Mouse (Mus musculus) ES-Bruce4 (cell line): Measurements from ENCODE around the gene Grip1. TPM values are rescaled to one million over a fixed set of nuclear protein-coding genes. Genes with fewer than 3 reads are reported as not detected.

Experiments
- H3K27ac ChIP-seq: 2 replicates; pipeline ENCODE4 v1.5.1; 2012; ENCODE audit warnings: low read length, inconsistent platforms; ENCODE audit not compliant: insufficient read depth
- H3K27me3 ChIP-seq: 2 replicates; pipeline ENCODE4 v1.6.1; 2012; ENCODE audit warnings: mild to moderate bottlenecking, low read length, inconsistent platforms; ENCODE audit not compliant: control insufficient read depth, poor library complexity, insufficient read depth, severe bottlenecking
- H3K36me3 ChIP-seq: 2 replicates; pipeline ENCODE4 v1.6.1; 2012; ENCODE audit warnings: inconsistent platforms, mild to moderate bottlenecking, low read length, moderate library complexity; ENCODE audit not compliant: control insufficient read depth, poor library complexity, insufficient read depth, severe bottlenecking
- H3K4me1 ChIP-seq: one replicate; pipeline ENCODE4 v1.8.1; 2011; ENCODE audit warnings: low read length; ENCODE audit not compliant: control insufficient read depth, insufficient read depth
- H3K4me3 ChIP-seq: 2 replicates; pipeline ENCODE4 v1.5.1; 2011; ENCODE audit warnings: low read depth, mild to moderate bottlenecking, low read length
- H3K9ac ChIP-seq: 2 replicates; pipeline ENCODE4 v1.6.1; 2012; ENCODE audit warnings: low read depth, mild to moderate bottlenecking, inconsistent platforms; ENCODE audit not compliant: poor library complexity, severe bottlenecking
- H3K9me3 ChIP-seq: replicated peaks from 2 replicates; pipeline ENCODE4 v1.6.1; 2012; ENCODE audit warnings: mild to moderate bottlenecking, low read length, inconsistent platforms; ENCODE audit not compliant: control insufficient read depth, poor library complexity, insufficient read depth, severe bottlenecking
- CTCF ChIP-seq: IDR thresholded peaks from one replicate; pipeline ENCODE4 v1.8.1; 2011; ENCODE audit warnings: low read depth, low read length
- EP300 ChIP-seq: IDR thresholded peaks from 2 replicates; pipeline ENCODE4 v1.6.1; 2011; ENCODE audit warnings: low read depth, low read length; ENCODE audit not compliant: insufficient read depth
- POLR2A ChIP-seq: IDR thresholded peaks from one replicate; pipeline ENCODE4 v1.8.1; 2011; ENCODE audit warnings: low read length; ENCODE audit not compliant: insufficient read depth
- polyA plus RNA-seq: library from polyadenylated mRNA; stranded (reverse); fragments of >200 nt; gene quantifications from 2 replicates; pipeline ENCODE4 v1.2.4, GENCODE M21; 2011; ENCODE audit warnings: low read depth; ENCODE audit not compliant: missing spikeins, insufficient read depth, insufficient read length

Gene Grip1
- polyA plus RNA-seq, 1 experiment: 10.3 TPM

DNA sequence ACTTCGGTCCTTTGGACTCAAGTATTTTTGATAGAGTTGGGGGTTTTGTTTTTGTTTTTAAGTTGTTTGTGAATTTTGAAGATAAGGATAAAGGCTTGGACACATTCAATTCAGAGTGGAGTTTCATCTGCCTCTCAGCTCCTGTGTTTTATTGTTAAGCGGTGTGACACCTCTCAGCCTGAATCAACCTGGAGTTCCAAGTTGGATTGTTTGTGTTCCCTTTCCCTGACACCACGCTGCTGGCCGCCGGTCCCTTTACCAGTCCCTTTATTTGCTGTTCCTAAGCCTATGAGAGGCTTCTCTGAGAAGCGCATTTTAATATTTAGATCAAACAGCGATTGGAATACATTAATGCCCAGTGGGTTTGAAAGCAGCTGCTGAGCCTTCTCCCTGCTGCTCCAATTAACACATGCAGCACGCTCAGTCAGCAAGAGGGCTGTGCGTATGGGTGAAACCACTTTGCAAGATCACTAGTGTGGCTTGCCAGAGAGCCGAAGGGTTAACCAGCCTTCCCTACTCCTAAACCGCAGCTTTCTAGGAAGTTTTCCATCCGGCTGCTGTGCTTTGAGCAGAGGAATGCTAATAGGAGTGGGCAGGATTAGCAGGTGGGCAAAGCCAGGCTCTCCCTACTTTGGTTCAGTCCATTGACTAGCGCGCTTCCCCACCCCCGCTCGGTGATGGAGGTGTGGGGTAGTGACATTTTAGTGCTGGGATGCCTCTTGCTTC is 237.9 kb downstream of the Grip1 start:
- H3K9me3 ChIP-seq: no peaks in the 10 kb centered on the region
- H3K27me3 ChIP-seq: no peaks in the 10 kb centered on the region
- no peaks in the 10 kb centered on the region for H3K36me3 ChIP-seq
- no peaks in the 10 kb centered on the region for H3K4me1 ChIP-seq
- peak overlapping the region; percentile 14 for H3K4me3 ChIP-seq
- H3K9ac ChIP-seq: no peak overlapping the region
- H3K27ac ChIP-seq: no peak overlapping the region
- no peak for TF ChIP-seq POLR2A
- no peak for TF ChIP-seq CTCF

- Histone ChIP-seq H3K4me3 (0 out of 2 replicates have a peak overlapping the region, but pooled peaks have one; percentile 29), H3K27me3 (no peaks in the 10 kb centered on the region), H3K4me1 (no peaks in the 10 kb centered on the region), H3K27ac (no peak overlapping the region), H3K36me3 (no peaks in the 10 kb centered on the region), H3K9ac (no peak overlapping the region), H3K9me3 (no peaks in the 10 kb centered on the region)
- TF ChIP-seq EP300 (no peak), CTCF (no peak), POLR2A (no peak)
Measured at GRCm38 (mm10) chr10:119692284-119692890, 238.8 kb downstream of the Grip1 start.

DNA sequence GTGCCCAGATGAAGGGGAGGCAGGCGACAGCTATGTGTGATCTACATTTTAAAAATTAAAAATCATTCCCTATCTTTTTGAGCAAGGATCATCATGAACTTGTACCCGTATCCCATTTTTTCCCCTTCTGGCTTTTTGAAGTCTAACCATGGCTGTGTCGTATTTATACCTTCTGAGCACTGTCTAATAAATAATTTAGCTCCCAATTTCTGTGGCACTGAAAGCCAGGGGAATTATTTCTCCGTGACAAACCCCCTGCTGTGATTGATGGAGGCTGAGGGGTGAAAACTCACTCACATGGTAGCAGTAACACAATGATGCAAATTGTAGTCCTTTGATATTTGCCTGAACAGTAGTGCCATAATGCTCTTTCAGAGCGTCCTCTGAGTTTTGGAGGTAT is 239.8 kb downstream of the Grip1 start:
- Histone ChIP-seq H3K9me3 (no peaks in the 10 kb centered on the region), H3K27me3 (no peaks in the 10 kb centered on the region), H3K9ac (no peak overlapping the region), H3K4me3 (no peak overlapping the region), H3K27ac (no peak overlapping the region), H3K4me1 (no peaks in the 10 kb centered on the region), H3K36me3 (no peaks in the 10 kb centered on the region)
- no peak for TF ChIP-seq EP300
- TF ChIP-seq CTCF: no peak
- TF ChIP-seq POLR2A: no peak

DNA sequence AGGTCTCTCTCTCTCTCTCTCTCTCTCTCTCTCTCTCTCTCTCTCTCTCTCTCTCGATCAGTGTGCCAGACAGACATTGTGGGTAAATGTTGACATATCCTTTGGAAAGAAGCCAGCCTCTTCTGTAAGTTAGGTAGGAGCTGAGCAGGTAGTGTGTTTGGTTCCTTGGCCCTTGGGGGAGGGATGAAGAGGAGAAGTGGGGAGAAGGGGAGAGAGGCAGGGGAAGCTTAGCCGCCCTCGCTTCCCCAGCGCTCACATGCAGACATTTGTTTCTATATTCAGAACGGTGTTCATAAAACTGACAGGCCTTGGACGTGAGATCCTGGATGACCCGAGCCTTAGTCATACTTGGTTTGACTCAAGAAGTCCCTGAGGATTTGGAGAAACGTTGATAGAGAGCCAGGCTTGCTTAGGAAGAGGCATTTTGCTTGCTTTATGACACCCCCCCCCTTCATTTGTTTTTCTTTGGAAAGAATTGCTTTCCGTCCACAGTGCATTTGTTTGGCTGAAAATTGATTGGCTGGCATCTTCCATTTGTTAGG is 243.7 kb downstream of the Grip1 start:
- H3K27ac ChIP-seq: no peak overlapping the region
- no peaks in the 10 kb centered on the region for H3K4me1 ChIP-seq
- H3K9me3 ChIP-seq: no peaks in the 10 kb centered on the region
- no peaks in the 10 kb centered on the region for H3K36me3 ChIP-seq
- no peak overlapping the region for H3K9ac ChIP-seq
- TF ChIP-seq CTCF: no peak
- TF ChIP-seq EP300: no peak
- TF ChIP-seq POLR2A: no peak
- no peak overlapping the region for H3K4me3 ChIP-seq
- H3K27me3 ChIP-seq: no peaks in the 10 kb centered on the region

- no peaks in the 10 kb centered on the region for H3K9me3 ChIP-seq
- H3K9ac ChIP-seq: no peak overlapping the region
- H3K4me3 ChIP-seq: no peak overlapping the region
- no peaks in the 10 kb centered on the region for H3K36me3 ChIP-seq
- H3K27ac ChIP-seq: no peak overlapping the region
- no peaks in the 10 kb centered on the region for H3K4me1 ChIP-seq
- TF ChIP-seq POLR2A (no peak), EP300 (no peak), CTCF (no peak)
- H3K27me3 ChIP-seq: no peaks in the 10 kb centered on the region
Measured at GRCm38 (mm10) chr10:119705348-119705747, 251.7 kb downstream of the Grip1 start.

GRCm38 (mm10) chr10:119706281-119706680 is 252.7 kb downstream of the Grip1 start:
- H3K4me3 ChIP-seq: no peak overlapping the region
- no peak overlapping the region for H3K27ac ChIP-seq
- H3K4me1 ChIP-seq: no peaks in the 10 kb centered on the region
- no peaks in the 10 kb centered on the region for H3K36me3 ChIP-seq
- H3K27me3 ChIP-seq: no peaks in the 10 kb centered on the region
- H3K9ac ChIP-seq: no peak overlapping the region
- TF ChIP-seq EP300 (no peak), CTCF (no peak), POLR2A (no peak)
- H3K9me3 ChIP-seq: no peaks in the 10 kb centered on the region
